Mouse (Mus musculus) brain, embryonic 18.5 days (tissue): ENCODE data around the gene Gnai2.
A peak's percentile ranks its signal among the peaks of the same experiment; 100 is the strongest.

Experiments
- DNase-seq: peaks from one replicate; pipeline ENCODE4 v3.0.0-alpha.2; 2012; ENCODE audit warnings: low read depth, low spot score

Gnai2 gene

DNA sequence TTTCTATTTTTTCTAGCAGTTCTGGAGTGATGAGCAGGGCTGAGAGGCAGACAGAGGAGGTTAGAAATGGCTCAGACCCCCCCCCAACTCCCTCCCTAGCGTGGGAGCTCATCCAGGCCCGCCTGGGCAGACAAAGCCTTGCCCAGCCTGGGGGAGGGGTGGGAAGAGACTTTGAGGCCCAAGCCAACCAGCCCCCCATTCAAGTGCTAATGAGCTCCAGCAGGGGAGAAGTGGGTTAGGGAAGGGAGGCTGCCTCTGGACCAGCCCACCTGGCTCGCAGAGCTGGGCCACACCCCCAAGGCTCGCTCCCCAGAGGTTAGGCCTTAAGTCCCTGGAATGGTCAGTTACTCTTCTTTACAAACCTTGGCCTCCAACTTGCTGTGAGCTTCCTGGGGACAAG, 4.6 kb downstream of the Gnai2 start:
- DNase-seq = no peak

DNA sequence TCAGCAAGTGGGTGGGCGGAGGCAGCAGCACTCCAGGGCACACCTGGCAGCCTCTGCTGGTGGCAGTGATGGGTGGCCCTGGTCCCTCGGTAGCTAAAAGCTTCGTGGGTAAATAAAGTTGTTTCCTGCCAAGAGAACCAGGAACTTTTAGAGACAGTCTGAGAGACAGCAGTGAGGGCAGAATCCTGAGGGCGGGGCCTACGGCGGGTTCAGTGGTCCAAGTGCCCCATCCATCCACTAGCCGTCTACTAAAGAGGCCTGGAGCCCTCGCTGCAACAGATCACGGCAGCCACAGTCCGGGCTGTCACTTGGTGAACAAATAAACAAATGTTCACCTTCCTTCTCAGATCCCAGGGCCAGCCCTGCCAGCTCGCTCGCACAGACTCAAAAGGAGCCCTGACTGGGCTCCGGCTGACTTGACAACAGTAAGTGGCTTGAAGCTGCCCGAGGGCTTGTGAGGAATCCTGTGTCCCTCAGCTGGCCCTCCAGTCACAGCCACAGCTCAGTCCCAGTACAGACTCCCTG, 5.2 kb downstream of the Gnai2 start:
- no peak for DNase-seq

DNA sequence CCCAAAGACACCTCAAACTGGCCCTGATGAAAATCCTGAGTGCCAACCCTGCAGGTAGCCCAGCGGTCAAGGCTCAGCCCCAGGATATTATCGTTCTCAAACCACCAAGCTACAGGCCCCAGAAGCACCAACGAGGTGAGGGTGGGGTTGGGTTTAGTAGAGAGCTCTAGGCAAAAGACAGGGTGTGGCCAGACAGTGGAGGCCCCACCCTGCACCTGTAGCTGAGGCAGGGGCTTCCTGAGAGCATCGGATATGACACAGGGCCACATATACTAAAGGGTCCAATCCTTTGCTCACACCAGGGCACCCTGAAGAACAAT, 5.8 kb downstream of the Gnai2 start:
- DNase-seq = no peak

DNA sequence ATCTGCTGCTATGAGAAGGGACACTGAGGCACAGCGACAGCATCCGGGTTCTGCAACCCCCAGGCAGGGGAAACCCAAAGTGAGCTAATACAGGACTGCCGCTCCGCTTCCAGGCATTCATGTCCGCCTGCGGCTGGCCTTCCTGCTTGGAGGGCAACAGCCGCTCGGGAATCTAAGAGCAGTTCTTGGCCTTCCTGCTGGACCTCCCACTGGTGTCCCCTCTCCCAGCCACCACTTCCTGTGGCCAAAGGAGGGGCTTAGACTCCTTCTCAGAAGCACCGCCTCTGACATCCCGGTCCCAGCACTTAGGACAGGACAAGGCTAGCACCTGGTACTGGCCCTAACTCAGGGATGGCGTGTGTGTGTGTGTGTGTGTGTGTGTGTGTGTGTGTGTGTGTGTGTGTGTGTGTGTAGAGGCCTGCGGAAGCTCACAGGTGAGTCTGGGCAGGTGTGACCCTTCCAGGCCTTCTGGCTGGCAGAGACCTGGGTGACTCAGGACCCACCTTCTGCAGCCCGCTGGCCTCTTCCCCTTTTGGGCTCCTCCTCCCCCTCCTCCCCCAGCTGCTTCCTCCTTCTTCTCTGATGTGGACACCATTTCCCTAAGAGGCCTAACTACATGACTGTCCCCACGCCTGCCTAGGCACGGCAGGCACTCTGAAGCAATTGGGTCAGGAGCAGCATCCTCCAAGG, 6.3 kb downstream of the Gnai2 start:
- no peak for DNase-seq

DNA sequence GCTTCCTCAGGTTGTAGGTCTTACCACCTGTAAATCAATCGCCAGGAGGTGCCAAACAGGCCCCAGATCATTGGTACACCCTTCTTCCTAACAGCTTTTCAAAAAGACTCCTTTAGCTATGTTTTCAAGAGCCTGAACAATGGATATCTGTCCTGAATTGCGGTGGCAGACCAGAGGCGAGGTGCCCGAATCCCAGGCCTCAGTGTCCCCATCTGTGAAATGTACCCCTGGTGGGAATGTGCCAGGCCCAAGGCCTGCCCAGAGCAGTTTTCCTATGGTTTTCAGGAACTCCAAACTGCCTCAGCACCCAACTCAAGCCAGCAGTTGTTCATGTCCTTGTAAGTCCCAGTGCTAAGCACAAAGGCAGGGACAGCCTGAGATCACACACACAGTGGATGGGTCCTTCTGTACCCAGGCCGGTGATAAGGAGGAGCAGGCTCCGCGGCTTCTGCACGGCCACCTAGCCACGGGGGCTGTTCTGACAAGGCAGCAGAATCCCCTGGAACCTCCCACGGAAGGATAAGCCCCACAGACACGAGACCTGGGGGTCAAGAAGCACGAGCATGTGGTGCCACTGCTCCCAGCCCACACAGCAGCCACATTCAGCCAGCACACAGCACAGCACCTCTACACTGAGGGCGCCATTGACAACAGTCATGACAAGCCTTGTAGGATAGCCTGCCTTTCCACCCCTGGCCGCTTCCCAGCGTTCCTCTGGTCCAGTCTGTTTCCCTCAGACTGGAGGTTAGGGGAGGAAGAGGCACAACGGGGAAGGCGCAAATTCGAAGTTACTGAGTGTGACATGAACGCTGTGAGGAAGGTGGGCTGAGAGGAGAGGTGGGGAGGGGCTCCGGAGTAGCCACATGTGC, 7.5 kb downstream of the Gnai2 start:
- no peak for DNase-seq

DNA sequence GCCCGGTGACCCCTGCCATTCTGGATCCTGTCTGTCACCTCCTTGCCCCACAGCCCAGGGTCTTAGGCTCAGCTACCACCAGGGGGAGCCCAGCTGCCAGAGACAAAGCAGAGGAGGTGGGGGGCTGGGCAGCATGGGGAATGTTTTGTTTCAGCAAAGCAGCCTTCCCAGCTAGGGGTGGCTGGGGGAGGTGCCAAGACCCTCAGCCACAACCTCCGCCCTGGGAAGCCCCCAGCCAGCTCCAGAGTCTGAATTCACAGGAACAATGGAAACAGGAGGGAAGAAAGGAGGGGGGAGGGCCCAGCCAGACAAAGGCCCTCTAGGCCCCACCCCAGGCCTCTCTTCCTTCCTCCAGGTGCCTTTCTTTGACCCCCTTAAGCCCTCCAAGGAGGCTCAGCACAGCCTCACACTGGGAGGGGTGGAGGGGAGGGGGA, 8.3 kb downstream of the Gnai2 start:
- DNase-seq = peak; percentile 72

DNA sequence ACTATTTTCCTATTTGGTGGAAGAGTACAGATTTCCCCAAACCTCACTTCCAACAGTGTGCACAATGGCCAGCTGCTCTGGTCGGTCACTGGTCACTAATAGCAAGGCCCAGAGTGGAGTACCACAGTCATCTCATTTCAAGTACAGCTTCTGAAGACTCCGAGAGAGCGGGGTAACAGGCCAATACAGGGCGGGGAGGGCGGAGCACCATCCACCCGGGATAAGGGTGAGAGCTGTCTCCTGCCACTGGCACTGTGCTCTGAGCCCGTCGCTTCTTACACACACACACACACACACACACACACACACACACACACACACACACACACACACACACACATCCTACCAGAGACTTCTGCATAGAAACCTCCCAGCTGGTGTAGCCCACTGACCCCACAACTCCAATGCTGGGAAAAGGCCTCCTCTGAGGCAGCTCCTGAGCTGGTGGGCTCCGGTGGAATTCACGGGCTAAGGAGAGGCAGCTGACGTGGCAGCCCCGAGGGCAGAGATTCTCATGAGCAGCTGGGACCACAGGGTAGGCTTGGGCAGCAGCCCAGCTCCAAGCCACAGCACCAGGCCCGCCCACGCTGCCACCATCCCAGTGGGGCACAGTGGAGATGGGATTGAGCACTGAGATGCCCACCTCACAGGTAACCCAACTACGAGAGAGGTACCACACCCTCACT, 8.9 kb downstream of the Gnai2 start:
- DNase-seq = no peak

DNA sequence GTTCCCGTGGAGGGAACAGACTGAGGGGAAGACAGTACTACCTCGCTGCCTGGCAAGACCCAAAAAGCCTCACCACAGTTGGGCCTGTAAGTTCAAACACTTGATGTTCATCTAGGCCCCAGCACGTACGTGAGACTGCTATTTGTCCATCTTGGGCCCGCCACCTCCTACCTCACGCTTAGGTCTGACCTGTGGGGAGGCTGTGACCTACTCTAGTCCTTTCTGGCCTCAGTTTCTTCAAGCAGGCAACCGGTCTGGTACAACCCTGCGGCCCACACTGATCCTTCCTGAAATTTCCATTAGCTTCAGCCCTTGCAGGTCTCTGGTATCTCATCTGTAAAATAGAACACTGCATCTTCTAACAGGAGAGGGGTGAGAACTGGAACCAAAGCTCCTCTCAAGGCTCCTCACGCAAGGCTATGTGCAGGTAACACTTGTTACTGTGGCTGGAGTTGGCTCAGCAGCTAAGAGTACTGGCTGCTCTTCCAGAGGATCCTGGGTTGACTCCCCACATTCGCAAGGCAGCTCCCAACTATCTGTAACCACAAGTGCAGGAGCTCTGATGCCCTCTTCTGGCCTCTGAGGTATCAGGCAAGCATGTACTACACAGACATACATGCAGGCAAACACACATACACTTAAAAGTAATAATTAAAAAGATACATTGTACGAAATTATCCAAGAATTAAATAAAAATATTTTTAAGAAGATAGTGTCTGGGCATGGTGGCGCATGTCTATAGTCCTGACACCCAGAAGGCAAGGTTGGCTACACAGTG, 9.6 kb downstream of the Gnai2 start:
- DNase-seq = no peak

DNA sequence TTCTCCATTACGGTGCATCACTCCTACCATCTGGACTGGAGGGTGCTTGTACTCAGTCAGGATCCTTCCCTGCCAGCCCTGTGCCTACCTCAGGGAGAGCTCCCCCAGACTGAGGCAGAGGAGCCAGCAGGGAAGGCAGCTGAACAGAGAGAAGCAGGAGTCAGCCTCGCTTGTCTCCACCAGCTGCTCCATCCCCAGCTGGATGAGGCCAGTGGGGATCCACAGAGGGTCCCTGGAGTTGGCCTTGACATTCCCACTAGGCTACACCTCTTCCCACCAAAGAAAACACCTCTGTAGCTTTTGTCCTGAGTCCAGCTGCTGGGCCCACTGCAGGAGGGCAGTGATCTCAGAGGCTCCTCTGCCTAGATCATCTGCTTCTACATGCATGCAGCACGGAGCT, 10.2 kb downstream of the Gnai2 start:
- no peak for DNase-seq

DNA sequence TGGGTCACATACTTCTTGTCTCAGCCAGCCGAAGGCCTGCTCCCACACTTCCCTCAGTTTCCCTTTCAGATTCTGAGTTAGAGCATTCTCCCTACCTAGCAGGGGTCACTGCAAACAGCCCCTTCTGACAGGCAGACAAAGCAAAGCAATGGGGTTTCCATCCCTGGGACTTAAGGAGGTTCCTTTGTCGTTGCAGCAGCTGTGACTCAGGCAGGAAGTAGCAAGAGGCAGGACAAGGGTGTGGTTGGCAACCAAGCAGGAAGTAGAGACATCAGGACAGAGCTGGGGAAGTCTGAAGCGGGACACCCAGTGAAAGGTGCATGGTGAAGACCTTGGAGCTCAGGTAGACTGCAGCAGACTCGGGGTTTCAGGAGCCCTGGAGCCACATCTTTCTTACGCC, 10.6 kb downstream of the Gnai2 start:
- DNase-seq = no peak

DNA sequence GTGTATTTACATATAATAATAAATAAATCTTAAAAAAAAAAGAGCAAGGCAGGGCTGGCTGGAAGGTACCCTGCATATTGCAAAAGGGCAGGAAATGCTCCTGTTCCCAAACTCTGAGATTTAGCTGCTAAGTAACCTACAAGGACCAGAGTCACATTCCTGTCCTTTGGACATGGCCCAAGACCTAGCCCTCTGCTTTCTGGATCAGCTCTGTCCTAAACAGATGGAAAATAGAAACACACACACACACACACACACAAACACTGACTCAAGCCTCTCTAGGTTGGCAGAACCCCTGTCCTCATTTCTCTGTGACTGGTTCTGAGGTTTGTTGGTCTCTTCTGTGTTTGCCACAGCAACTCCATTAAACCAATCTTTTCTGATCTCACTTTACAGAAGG, 14.2 kb downstream of the Gnai2 start:
- DNase-seq = no peak

DNA sequence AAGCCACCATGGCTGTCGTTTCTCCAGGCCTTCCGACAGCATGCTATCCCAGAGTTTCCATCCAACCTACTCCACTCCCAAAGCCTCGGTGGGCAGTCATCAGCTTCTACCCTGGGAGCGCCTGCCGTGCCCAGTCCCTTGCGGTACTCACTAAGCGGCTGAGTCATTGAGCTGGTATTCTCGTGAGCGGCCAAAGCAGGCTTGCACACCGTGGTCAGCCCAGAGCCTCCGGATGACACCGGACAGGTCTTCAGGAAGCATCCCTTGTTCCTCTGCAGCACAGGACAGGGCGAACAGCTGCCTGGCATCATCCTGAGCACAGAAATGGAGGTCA, 15.7 kb downstream of the Gnai2 start:
- DNase-seq = no peak

DNA sequence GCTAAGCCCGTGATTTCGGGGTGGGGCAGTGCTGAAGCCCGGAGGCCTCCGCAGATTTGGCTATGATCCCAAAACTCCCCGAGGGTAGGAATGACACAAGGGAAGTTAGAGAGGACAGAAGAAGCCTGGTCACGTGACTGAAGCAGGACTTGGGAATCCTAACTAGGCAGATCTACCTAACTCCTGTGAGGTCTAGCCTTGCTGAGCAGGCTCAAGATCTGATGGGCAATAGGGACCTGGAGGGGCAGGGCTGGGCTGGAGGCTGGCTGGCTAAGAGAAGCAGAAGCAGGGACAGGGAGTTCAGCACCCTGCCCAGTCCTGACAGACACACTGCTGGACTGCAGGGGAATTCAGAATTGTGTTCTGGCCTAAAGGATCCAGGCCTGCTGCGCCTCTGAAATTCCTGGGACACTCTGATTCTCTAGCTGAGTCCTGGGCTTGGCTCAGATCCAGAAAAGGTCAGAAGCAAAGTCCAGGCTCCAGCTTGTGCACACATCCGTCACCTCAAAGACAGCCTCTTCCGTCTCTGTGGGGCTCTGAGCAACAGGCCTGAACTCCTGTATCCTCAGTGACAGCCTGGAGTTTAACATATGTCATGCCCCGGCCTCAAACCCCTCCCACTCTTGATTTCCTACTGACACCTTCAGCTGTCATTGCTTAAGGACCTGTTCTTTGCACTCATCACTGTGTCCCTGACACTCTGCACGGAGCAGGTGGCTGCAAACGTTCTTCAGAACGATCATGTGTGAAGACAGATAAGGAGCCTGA, 16.2 kb downstream of the Gnai2 start:
- DNase-seq = no peak

DNA sequence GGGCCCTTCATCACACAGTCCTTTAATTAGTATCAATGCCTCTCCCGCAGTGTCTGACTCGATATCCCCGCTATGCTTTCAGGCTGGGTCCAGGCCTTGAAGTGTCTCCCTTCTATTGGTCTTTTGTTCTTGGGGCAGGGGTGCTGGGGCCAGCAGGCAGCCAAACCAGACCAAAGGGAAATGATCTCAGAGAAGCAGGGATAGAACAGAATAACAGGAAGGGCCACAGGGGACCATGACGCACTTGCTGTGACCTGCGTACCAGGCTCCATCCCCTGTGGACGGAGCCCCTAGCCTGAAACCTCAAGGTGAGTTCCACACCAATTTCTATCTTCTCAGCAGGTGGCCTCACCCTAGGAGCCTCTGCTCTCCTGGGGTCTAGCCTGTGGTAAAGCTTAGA, 17.1 kb downstream of the Gnai2 start:
- DNase-seq = no peak

DNA sequence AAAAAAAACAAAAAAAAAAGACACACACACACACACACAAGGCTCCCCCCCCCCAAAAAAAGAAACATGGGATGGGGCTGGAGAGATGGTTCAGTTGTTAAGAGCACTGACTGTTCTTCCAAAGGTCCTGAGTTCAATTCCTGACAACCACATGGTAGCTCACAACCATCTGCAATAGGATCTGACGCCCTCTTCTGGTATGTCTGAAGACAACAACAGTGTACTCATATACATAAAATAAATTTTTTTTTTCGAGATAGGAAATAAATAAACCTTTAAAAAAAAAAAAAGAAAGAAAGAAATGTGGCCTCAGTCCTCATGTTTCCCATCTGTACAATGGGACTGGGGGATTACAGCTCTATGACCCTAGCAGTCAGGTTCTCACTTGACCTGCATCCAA, 17.7 kb downstream of the Gnai2 start:
- no peak for DNase-seq

DNA sequence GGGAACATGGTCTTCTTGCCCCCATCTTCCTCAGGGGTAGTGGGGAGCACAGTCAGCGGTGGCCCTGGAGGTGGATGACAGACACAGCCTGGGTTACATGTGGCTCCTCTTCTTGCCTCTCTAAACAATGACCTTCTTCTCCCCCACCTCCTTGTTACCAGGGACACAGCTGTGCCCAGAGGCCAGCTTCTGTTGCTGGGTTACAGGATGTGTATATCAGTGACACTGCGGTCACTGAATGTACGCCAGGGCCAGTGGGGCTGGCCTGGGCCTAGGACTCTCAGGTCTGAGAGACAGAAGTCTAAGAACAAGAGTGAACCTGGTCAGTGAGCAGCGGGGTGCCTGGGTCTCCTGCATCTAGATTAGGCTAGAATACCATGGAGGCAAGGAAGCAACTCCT, 20.1 kb downstream of the Gnai2 start:
- DNase-seq = no peak

DNA sequence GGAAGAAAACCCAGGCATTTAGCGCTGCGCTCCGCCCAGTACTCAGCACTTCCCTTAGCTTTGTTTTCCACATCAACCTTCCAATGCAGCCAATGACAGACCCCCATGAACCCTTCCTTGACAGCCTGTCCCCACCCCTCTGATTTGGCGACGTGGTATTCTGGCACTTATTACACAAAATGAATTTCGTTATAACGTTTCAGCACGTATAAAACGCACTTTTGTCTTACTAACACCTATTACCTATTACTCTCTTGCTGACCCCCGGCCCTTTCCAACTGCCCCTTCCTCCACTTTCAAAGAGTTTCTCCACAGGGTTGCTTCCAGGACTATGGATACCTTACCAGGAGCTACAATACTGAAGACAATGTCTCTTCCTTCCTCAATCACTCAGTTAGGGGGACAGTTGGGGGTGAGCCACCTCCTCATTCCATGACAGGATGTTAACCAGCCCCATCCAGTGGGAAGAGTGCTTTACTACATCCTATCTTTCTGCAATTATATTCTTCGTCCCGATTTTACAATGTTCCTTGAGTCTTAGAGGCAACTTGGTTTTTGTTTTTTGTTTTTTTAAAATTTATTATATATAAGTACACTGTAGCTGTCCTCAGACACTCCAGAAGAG, 22.1 kb downstream of the Gnai2 start:
- DNase-seq = no peak

DNA sequence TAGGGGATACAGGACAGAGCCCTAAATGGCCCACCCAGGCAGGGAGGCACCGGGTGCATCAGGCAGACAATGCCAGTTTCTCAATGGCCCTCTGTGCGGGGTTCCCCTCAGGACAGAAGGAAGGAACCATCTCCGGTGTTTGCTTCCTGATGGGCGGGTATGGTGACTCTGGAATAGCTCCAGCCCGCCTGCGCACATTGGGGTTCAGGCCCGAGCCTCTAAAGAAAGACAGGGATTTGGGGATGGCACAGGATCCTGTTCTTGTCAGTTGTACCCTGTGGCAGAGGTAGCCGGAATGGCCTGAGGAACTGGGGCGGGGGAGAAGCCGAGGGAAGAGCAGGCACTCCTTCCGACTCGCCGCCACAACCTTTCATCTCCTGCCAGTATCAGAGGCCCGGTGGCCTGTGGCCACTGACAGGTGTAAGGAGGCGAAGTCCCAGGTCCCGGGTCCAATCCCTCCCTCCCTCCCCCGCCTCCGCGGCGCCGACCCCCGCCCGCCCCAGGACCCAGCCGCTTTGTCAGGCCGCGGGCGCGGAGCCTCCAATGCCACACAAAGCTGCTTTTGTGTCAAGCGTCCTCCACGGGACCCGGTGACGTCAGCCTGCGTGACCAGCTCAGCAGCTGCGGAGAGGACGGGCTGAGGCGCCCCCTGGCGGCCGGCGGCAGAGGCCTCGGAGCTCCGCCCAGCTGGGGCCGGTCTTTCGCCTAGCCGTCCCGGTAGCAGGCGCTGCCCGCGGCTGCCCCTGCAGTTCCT, 22.8 kb downstream of the Gnai2 start:
- peak; percentile 88 for DNase-seq

DNA sequence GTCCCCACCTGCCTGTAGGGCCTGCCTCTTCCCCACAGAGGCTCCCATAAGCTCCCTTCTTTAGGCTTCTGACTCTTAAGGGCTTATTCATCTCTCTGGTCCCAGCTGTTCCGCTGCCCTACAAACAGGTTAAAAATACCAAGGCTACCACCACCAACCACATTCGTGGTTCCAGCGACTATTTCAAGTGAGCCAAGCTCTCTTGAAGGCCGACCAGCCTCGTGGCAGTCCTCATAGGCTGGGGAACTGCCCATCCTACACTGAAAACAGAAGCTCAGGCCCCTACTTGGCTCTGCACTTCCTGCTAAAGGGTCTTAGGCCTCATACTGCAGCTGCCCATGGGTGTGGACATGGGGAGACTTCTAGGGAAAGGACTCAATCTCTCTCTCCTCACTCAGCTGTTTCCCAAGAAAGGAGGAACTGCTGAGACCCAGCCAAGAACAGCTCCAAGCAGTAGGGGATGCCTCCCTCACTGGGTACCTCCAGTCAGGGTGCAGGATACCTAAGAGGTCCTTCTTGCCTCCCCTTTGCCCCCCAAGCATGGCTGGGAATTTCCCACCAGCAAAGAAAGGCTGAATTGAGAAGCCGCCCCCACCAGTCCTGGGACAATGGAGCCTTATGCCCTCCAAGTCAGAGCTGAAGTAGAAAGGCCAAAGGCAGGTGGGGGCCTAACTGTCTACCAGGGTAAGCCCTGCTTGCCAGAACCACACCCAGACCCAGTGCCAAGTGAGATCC, 23.5 kb downstream of the Gnai2 start:
- DNase-seq = no peak
